Mouse (Mus musculus) limb, embryonic 11.5 days (tissue): ENCODE measurements around the gene Frem3. TPM values are rescaled to one million over a fixed set of nuclear protein-coding genes. Genes with fewer than 3 reads are reported as not detected.

ENCODE experiments used
- ATAC-seq: fragments of 200-750 bp; cut with Nextera tagmentation; 2 replicates; pipeline ENCODE4 v1.8.0; 2017; ENCODE audit warnings: low read depth; ENCODE audit not compliant: insufficient number of reproducible peaks, low FRiP score, low TSS enrichment
- DNase-seq: peaks from one replicate; pipeline ENCODE4 v3.0.0-alpha.2; 2015; ENCODE audit warnings: low spot score
- H3K27ac ChIP-seq: fragments of 300-500 bp; sonication (generic); replicated peaks from 2 replicates; pipeline ENCODE4 v1.5.1; 2014; ENCODE audit warnings: low read depth, mild to moderate bottlenecking, low read length
- H3K27me3 ChIP-seq: fragments of 300-500 bp; sonication (generic); 2 replicates; pipeline ENCODE4 v1.6.1; 2014; ENCODE audit warnings: mild to moderate bottlenecking, low read length, mixed read lengths; ENCODE audit not compliant: control insufficient read depth, insufficient read depth
- H3K36me3 ChIP-seq: fragments of 300-500 bp; sonication (generic); 2 replicates; pipeline ENCODE4 v1.6.1; 2014; ENCODE audit warnings: mild to moderate bottlenecking, low read length, moderate library complexity, mixed read lengths; ENCODE audit not compliant: control insufficient read depth, insufficient read depth
- H3K4me1 ChIP-seq: fragments of 300-500 bp; sonication (generic); 2 replicates; pipeline ENCODE4 v1.6.1; 2014; ENCODE audit warnings: low read length, mixed read lengths; ENCODE audit not compliant: control insufficient read depth, insufficient read depth
- H3K4me2 ChIP-seq: fragments of 300-500 bp; sonication (generic); 2 replicates; pipeline ENCODE4 v1.6.1; 2014; ENCODE audit warnings: low read depth, mild to moderate bottlenecking, moderate library complexity; ENCODE audit not compliant: severe bottlenecking
- H3K4me3 ChIP-seq: fragments of 300-500 bp; sonication (generic); 2 replicates; pipeline ENCODE4 v1.5.1; 2014; ENCODE audit warnings: low read depth, low read length
- H3K9ac ChIP-seq: fragments of 300-500 bp; sonication (generic); 2 replicates; pipeline ENCODE4 v1.6.1; 2014; ENCODE audit warnings: mild to moderate bottlenecking, low read length
- H3K9me3 ChIP-seq: fragments of 300-500 bp; sonication (generic); 2 replicates; pipeline ENCODE4 v1.6.1; 2016; ENCODE audit warnings: low read length; ENCODE audit not compliant: control insufficient read depth
- WGBS: fragments of 180-500 bp; shearing (Covaris S2); extraction: QIAGEN DNeasy Blood & Tissue Kit; methylation state at CpG from one replicate; pipeline ENCODE4 v1.1.7; 2014; 5-methylcytosine and 5-hydroxymethylcytosine counted together
- polyA plus RNA-seq: library from polyadenylated mRNA; unstranded; fragments of >200 nt; fragmentation: Nextera tagmentation; extraction: Ambion mirVana; gene quantifications from 2 replicates; pipeline ENCODE4 v1.2.1, GENCODE M21; 2014

The Frem3 gene
- polyA plus RNA-seq, 1 experiment from 2014 or later: 0.09 TPM

GRCm38 (mm10) chr8:80600600-80601170 lies 10.2 kb upstream of the Frem3 start:
- WGBS: 76% methylated on average over 6 of the region's 6 CpGs
- no peak for ATAC-seq
- Histone ChIP-seq H3K27me3 (no peaks in the 10 kb centered on the region), H3K9ac (no peak overlapping the region), H3K4me3 (no peak overlapping the region), H3K36me3 (no peaks in the 10 kb centered on the region), H3K9me3 (no peaks in the 10 kb centered on the region), H3K27ac (no peak overlapping the region), H3K4me1 (no peaks in the 10 kb centered on the region), H3K4me2 (no peak overlapping the region)
- no peak for DNase-seq

DNA sequence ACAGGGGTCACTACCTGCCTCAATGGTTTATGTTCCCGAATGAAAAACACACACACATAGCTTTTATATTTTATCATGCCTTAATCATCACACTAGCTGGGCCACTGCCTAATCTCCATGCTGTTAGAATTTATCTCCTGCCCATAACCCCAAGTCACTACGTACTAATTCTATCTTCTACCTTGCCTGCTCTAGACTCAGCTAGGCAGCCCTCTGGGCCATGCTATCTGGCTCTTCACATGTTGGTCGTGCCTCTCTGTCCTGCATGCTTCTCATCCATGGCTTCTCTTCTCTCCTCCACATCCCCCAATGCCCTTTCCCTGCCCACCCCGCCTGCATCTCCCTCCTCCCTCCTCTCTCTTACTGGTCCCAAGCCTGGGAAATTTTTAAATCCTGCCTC lies 9.0 kb upstream of the Frem3 start:
- DNase-seq (no peak), ATAC-seq (no peak)
- no peaks in the 10 kb centered on the region for H3K4me1 ChIP-seq
- no peaks in the 10 kb centered on the region for H3K27me3 ChIP-seq
- H3K4me3 ChIP-seq: no peak overlapping the region
- WGBS: 84% methylated on average over 4 of the region's 4 CpGs
- no peak overlapping the region for H3K9ac ChIP-seq
- no peak overlapping the region for H3K4me2 ChIP-seq
- no peaks in the 10 kb centered on the region for H3K9me3 ChIP-seq
- no peak overlapping the region for H3K27ac ChIP-seq
- H3K36me3 ChIP-seq: no peaks in the 10 kb centered on the region

DNA sequence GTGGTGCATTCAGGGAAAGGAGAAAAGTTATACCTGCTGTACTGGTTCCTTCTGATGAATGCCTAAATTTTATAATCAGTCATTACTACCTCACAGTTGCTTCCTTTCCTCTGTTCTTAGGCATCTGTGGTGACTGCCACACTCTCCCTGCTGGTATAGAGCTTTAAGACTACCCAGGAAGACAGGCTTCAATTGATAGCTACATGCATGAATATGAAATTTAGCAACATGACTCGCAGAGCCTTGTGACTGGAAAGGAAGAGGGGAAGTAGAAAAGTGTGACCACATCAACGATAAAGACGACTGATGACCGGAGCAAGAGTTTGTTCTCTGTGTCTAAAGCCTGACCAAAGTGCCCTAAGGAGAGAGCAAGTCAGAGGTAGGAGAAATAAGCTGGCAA lies 3.8 kb upstream of the Frem3 start:
- Histone ChIP-seq H3K27ac (no peak overlapping the region), H3K9me3 (no peaks in the 10 kb centered on the region), H3K27me3 (peaks cover 15% of the 10 kb centered on the region), H3K36me3 (no peaks in the 10 kb centered on the region), H3K4me2 (no peak overlapping the region), H3K9ac (no peak overlapping the region), H3K4me3 (no peak overlapping the region), H3K4me1 (peaks cover 7% of the 10 kb centered on the region; the same call in 1 of the 2 replicates)
- 90% methylated on average over 4 of the region's 4 CpGs for WGBS
- no peak for ATAC-seq
- DNase-seq: no peak

DNA sequence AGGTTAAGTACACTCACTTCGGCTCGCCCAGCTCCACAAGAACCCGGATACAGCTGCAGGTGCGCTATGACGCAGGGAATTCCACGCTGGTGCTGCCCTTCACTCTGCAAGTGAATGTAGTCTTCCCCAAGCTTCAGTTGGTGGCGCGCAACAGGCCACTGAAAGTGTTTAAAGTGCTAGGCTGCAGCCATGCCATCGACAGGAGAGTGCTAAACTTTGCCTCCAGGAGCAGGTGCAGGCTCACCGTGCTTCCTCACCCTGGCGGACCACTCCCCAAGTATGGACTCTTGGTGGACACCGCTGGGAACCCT lies 516 bp downstream of the Frem3 start:
- WGBS: 4% methylated on average over 12 of the region's 12 CpGs
- peaks cover 17% of the 10 kb centered on the region for H3K27me3 ChIP-seq
- H3K9me3 ChIP-seq: no peaks in the 10 kb centered on the region
- H3K27ac ChIP-seq: no peak overlapping the region
- H3K36me3 ChIP-seq: no peaks in the 10 kb centered on the region
- H3K4me3 ChIP-seq: peak overlapping the region; percentile 9; the same call in 1 of the 2 replicates
- DNase-seq: no peak
- H3K4me1 ChIP-seq: peaks cover 7% of the 10 kb centered on the region; the same call in 1 of the 2 replicates
- no peak overlapping the region for H3K9ac ChIP-seq
- peak overlapping the region; percentile 48 for H3K4me2 ChIP-seq
- no peak for ATAC-seq

GRCm38 (mm10) chr8:80619787-80620186 lies 8.9 kb downstream of the Frem3 start:
- Histone ChIP-seq H3K4me1 (no peaks in the 10 kb centered on the region), H3K36me3 (no peaks in the 10 kb centered on the region), H3K27me3 (no peaks in the 10 kb centered on the region), H3K9me3 (no peaks in the 10 kb centered on the region), H3K27ac (no peak overlapping the region), H3K9ac (no peak overlapping the region), H3K4me3 (no peak overlapping the region), H3K4me2 (no peak overlapping the region)
- no peak for DNase-seq
- ATAC-seq: no peak
- 43% methylated on average over 3 of the region's 3 CpGs for WGBS

DNA sequence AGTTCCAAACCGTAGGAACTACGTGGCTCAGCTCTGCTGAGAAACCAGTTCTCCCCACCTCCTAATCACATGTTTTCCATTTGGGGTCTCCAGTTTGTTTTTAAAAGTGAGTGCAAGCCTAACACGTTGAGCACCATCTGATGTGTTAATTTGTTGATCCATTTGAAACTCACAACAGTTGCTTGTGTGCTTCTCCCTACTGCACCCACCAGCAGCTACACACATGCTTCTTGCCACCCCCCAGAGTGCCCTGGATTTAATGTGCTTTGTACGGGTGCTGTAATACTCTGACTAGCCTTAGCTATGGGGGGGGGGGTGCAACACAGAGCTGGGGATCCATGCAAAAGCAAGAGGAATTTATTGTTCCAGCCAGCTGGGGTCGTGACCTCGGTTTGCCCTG lies 36.5 kb downstream of the Frem3 start:
- WGBS: 64% methylated on average over 6 of the region's 6 CpGs
- Histone ChIP-seq H3K4me2 (no peak overlapping the region), H3K9me3 (no peaks in the 10 kb centered on the region), H3K4me3 (no peak overlapping the region), H3K9ac (no peak overlapping the region), H3K27ac (no peak overlapping the region), H3K27me3 (no peaks in the 10 kb centered on the region), H3K4me1 (no peaks in the 10 kb centered on the region), H3K36me3 (no peaks in the 10 kb centered on the region)
- DNase-seq (no peak), ATAC-seq (no peak)

GRCm38 (mm10) chr8:80657639-80658038 lies 46.8 kb downstream of the Frem3 start:
- no peak for ATAC-seq
- Histone ChIP-seq H3K4me1 (no peaks in the 10 kb centered on the region), H3K9ac (no peak overlapping the region), H3K36me3 (no peaks in the 10 kb centered on the region), H3K4me3 (no peak overlapping the region), H3K27me3 (no peaks in the 10 kb centered on the region), H3K9me3 (no peaks in the 10 kb centered on the region), H3K4me2 (no peak overlapping the region), H3K27ac (no peak overlapping the region)
- 43% methylated on average over 4 of the region's 4 CpGs for WGBS
- no peak for DNase-seq

DNA sequence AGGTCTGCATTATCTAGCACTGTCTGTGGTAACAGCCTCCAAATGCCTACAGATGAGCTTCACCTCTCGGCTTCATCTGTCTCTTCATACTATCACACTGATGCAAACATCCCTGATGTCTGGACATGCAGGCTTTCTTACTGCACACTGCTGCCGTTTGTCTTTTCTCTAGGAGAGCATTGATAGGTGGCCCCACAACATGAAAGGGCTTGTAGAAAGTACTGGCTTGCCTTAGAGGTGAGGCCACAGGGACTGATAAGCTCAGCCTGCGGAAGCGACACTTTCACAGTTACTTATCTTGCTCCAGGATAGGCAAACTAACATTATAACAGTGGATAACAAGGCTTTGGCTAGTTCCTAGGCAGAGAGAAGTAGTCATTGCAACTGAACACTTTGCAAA lies 50.2 kb downstream of the Frem3 start:
- Histone ChIP-seq H3K9me3 (no peaks in the 10 kb centered on the region), H3K27me3 (no peaks in the 10 kb centered on the region), H3K4me1 (no peaks in the 10 kb centered on the region), H3K36me3 (no peaks in the 10 kb centered on the region), H3K9ac (no peak overlapping the region), H3K27ac (no peak overlapping the region), H3K4me2 (no peak overlapping the region), H3K4me3 (no peak overlapping the region)
- ATAC-seq: no peak
- 64% methylated on average over 4 of the region's 4 CpGs for WGBS
- no peak for DNase-seq

GRCm38 (mm10) chr8:80663476-80663875 lies 52.6 kb downstream of the Frem3 start:
- Histone ChIP-seq H3K27me3 (no peaks in the 10 kb centered on the region), H3K9me3 (no peaks in the 10 kb centered on the region), H3K4me3 (no peak overlapping the region), H3K4me2 (no peak overlapping the region), H3K9ac (no peak overlapping the region), H3K4me1 (no peaks in the 10 kb centered on the region), H3K36me3 (no peaks in the 10 kb centered on the region), H3K27ac (no peak overlapping the region)
- 66% methylated on average over 3 of the region's 3 CpGs for WGBS
- no peak for ATAC-seq
- no peak for DNase-seq
